Mouse (Mus musculus) T-helper 1 cell (primary cell): ENCODE results near the gene Ick.

Experiments
- in situ Hi-C: fragments of 300-600 bp; cut with MboI, MseI; formaldehyde crosslinking; loops from one replicate; pipeline ENCODE4 v1.15.1; 2025; ENCODE audit warnings: high pct_unique_total_duplicates

Gene Ick

DNA sequence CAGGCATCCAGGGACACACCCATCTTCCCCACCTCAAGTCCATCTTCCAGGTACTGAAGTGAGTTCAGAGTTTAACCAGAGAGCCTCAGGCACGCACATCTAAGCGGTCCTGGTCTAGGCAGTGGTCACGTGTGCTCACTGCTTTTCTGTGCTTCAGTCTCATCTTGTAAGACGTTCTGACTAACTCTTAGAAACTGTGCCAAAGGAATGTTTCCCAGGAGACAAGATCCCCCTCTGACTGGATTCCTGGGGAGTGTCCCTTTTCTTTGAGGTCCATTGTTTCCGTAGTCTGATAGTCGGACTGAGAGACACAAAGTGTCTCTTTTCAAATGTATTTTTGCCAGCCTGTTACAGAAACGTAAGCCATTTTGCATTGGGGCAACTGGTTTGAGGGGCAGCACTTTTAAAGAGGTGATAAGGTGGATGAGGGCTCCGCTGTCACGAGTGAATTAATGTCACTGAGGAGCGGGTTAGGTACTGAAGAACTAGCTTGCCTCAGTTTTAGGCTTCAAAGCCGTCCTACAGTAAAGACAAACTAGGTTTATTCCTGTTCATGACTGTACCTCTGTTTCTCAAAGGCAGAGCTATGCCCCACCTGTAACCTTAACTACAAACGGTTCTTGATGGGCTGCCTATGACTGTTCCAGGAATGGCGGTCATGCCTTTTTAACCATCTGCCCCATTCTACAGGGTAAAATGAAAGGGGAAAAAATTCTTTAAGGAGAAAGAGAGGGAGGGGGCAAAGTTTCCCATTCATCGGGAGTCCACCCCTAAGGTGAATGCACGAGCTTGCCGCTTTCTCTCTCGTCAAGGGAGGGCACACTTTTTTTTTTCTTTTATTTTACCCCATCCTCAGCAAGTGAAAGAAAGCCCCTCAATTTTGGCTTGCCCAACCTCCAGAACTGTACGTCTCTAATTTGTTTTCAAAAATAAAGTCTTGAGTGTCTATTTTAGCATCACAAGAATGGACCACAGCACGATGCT lies 82.0 kb downstream of the Ick start:
- in situ Hi-C loops = no loop called here

DNA sequence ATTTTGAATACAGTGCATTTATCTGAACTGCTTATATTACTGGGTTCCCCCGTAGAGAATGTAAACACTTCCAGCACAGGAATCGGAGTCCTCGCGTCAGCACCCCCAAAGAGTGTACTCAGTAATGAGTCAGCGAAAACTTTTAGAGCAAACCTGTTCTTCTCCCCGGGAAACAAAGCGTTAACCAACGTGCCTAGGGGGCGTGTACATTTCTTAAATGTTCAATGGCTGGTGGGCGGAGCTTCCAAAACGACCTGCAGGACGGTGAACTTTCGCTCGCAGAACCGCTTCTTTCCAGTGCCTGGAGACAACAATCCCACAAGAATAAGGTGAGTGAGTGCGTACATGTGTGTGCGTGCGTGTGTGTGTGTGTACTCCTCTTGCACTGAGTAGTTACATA lies 82.7 kb downstream of the Ick start:
- in situ Hi-C loops = no loop called here

DNA sequence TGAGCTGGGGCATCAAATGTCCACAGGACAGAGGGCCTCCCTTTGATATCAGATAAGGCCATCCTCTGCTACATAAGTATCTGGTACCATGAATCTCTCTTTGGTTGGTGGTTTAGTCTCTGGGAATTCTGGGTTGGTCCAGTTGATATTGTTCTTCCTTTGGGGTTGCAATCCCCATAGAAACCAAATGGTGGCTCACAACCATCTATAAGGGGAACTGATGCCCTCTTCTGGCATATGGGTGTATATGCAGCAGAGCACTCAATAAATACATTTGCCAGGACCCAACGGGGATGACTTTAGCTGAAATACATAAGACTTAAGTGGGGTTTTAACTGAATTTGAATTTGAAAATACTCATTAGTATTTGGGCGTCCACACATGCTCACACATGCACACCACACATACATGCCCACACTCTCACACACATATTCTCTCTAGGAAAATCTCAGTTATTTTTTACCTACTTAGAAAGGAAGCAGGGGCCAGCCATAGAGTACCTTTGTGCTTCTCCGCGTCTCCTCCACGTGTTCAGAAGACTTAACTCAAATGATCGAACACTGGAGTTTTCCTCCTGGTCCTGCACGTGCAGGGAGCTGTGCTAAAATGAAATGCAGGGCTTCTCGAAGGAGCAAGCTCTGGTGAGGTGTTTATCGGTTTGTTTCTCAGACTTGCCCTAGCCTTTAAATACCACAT lies 85.1 kb downstream of the Ick start:
- in situ Hi-C loops = no loop called here

DNA sequence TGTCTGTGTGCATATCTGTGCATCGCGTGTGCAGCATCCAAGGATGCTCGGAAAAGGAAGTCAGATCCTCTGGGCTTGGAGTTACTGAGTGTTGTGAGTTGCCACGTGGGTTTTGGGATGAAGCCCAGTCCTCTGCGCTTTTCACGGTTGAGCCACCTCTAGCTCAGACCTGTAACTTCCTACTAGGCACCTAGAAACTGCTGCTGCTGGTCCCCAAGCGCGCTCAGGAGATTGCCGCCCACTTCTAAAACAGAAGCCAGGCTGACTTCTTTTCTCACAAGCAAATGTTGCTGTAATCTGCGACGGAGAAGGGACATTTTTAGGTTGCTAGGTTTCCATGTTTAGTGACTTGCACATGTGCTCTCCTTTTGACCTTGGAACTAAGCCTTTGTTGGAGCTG lies 86.0 kb downstream of the Ick start:
- in situ Hi-C loops = no loop called here

- in situ Hi-C loops = no loop called here
Observed at GRCm38 (mm10) chr9:78197801-78198200, 88.8 kb downstream of the Ick start.

- in situ Hi-C loops = no loop called here
Observed at GRCm38 (mm10) chr9:78204194-78204593, 95.2 kb downstream of the Ick start.

DNA sequence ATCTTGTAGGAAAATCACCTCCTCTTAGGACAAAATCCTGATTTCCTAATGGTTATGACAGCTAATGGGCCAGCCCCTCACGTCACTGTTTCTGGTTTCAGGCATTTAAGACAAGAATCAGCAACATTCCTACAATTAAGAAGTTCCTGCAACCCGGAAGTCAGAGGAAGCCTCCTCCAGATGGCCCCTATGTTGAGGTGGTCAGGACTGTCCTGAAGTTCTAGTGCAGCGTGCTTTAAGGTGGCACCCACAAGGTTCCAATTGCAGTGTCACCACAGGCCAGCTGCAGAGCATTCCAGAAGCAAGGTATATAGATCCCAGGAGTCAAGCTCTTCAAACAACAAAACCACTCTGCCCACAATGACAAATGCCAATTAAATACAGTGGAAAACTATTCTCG lies 100.0 kb downstream of the Ick start:
- in situ Hi-C loops = no loop called here

DNA sequence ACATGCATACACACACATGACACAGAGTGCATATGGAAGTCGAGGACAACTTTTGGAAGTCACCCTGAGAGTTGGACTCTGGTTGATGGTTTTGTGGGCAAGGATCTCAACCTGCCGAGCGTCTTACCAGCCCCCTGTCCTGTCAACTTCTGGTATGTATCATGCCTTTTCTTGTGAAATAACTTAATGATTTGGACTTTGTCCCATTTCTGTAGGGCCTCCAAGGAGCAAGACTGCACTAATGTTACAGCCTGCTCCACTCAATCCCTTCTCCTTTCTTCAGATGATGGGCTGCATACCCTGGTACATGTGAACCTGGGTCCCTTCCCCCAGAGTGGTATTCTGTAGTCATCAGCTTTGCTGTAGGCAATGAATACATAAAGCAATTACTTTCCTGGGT lies 101.1 kb downstream of the Ick start:
- in situ Hi-C loops = no loop called here

DNA sequence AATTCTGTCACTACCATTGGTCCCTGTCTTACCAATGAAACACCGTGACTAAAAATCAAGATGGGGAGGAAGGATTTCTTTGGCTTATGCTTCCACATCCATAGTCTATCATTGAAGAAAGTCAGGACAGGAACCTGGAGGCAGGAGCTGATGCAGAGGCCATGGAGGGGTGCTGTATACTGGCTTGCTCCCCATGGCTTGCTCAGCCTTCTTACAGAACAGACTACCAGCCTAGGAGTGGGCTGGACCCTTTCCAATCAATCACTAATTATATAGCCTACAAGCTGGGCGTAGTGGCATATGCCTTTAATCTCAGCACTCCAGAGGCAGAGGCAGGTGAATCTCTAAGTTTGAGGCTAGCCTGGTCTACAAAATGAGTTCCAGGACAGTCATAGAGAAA lies 101.8 kb downstream of the Ick start:
- in situ Hi-C loops = no loop called here

- in situ Hi-C loops = no loop called here
Observed at GRCm38 (mm10) chr9:78211521-78211920, 102.5 kb downstream of the Ick start.

- in situ Hi-C loops = no loop called here
Observed at GRCm38 (mm10) chr9:78212341-78213049, 103.5 kb downstream of the Ick start.

DNA sequence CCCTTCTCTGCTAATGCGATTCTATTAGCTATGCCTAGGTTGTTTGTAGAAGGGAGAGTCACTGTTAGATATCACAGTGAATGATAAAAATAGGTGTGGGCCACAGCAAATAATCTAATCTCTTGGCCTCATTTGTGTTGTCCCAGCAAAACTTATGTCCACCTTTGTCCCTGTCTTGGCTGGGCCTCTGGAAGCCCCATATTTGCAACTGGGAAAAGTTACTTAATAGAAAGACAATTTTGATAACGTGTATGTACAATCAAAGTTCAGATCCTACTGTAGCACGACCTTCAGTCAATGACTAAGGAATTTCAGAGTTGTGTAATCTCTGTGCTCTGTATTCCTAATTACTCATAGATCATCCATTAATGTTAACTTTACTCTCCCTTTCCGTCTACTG lies 108.1 kb downstream of the Ick start:
- in situ Hi-C loops = no loop called here
